Mouse (Mus musculus) forebrain, embryonic 10.5 days (tissue): ENCODE measurements around the gene Zfp335. TPM values are rescaled to one million over a fixed set of nuclear protein-coding genes. Genes with fewer than 3 reads are reported as not detected.
"Not testable (repeated sequence)": the region's sequence is repeated elsewhere in the genome, so short reads cannot be mapped to it uniquely, and the experiment has no call there.

Source experiments
- DNase-seq: peaks from one replicate; pipeline ENCODE4 v3.0.0-alpha.2; 2017; ENCODE audit warnings: low spot score; ENCODE audit errors: extremely low spot score
- H3K27ac ChIP-seq: fragments of 300-500 bp; sonication (generic); 2 replicates; pipeline ENCODE4 v1.5.1; 2016; ENCODE audit warnings: mild to moderate bottlenecking
- H3K27me3 ChIP-seq: fragments of 300-500 bp; sonication (generic); 2 replicates; pipeline ENCODE4 v1.6.1; 2016; ENCODE audit warnings: mild to moderate bottlenecking; ENCODE audit not compliant: poor library complexity, severe bottlenecking
- H3K36me3 ChIP-seq: fragments of 300-500 bp; sonication (generic); replicated peaks from 2 replicates; pipeline ENCODE4 v1.6.1; 2016; ENCODE audit warnings: mild to moderate bottlenecking, moderate library complexity
- H3K4me1 ChIP-seq: fragments of 300-500 bp; sonication (generic); 2 replicates; pipeline ENCODE4 v1.6.1; 2016
- H3K4me3 ChIP-seq: fragments of 300-500 bp; sonication (generic); 2 replicates; pipeline ENCODE4 v1.5.1; 2016; ENCODE audit warnings: mild to moderate bottlenecking, moderate library complexity
- H3K9me3 ChIP-seq: fragments of 300-500 bp; sonication (generic); 2 replicates; pipeline ENCODE4 v1.6.1; 2016; ENCODE audit warnings: mild to moderate bottlenecking, moderate library complexity
- WGBS: fragments of 180-500 bp; shearing (Covaris S2); methylation state at CpG from one replicate; pipeline ENCODE4 v1.1.7; 2016; 5-methylcytosine and 5-hydroxymethylcytosine counted together
- polyA plus RNA-seq: library from polyadenylated mRNA; unstranded; fragments of >200 nt; fragmentation: Nextera tagmentation; extraction: Ambion mirVana; gene quantifications from 2 replicates; pipeline ENCODE4 v1.2.1, GENCODE M21; 2016

The Zfp335 gene
- polyA plus RNA-seq, 1 experiment from 2014 or later, result 16.0 TPM

- Histone ChIP-seq H3K4me1 (peaks cover 54% of the 10 kb centered on the region), H3K27me3 (peaks cover 66% of the 10 kb centered on the region), H3K36me3 (peaks cover 24% of the 10 kb centered on the region), H3K4me3 (peak overlapping the region; percentile 69; the same call in 1 of the 2 replicates)
- not testable (repeated sequence) for DNase-seq, H3K9me3 ChIP-seq, H3K27ac ChIP-seq
- 79% methylated on average over 5 of the region's 5 CpGs for WGBS
Measured at GRCm38 (mm10) chr2:164855572-164855971, 56.0 kb downstream of the Zfp335 start.

GRCm38 (mm10) chr2:164850061-164850460, 61.5 kb downstream of the Zfp335 start:
- H3K27ac ChIP-seq, result no peak overlapping the region
- H3K27me3 ChIP-seq, result peaks cover 15% of the 10 kb centered on the region
- 93% methylated on average over 8 of the region's 8 CpGs for WGBS

GRCm38 (mm10) chr2:164845782-164846181, 65.8 kb downstream of the Zfp335 start:
- Histone ChIP-seq H3K27me3 (no peaks in the 10 kb centered on the region), H3K27ac (no peak overlapping the region), H3K9me3 (0 out of 2 replicates have a peak, but pooled peaks cover 2% of the 10 kb centered on the region), H3K36me3 (peaks cover 29% of the 10 kb centered on the region), H3K4me1 (no peaks in the 10 kb centered on the region), H3K4me3 (no peak overlapping the region)
- WGBS, result 55% methylated on average over 3 of the region's 3 CpGs
- DNase-seq, result no peak

More at GRCm38 (mm10) chr2:164850061-164850460, 61.5 kb downstream of the Zfp335 start:
- DNase-seq, result no peak
- Histone ChIP-seq H3K4me3 (no peak overlapping the region), H3K9me3 (0 out of 2 replicates have a peak, but pooled peaks cover 2% of the 10 kb centered on the region), H3K36me3 (peaks cover 38% of the 10 kb centered on the region), H3K4me1 (peaks cover 5% of the 10 kb centered on the region)

Other genes with a start within 250 kb of the Zfp335 start
- gene Wfdc11, start 237.7 kb downstream of the Zfp335 start, polyA plus RNA-seq, result not detected in 2 replicates
- not detected in 2 replicates for gene Wfdc13, start 226.7 kb downstream of the Zfp335 start, polyA plus RNA-seq
- gene Spint4, start 213.3 kb downstream of the Zfp335 start, polyA plus RNA-seq, result not detected in 2 replicates
- gene Spint5, start 196.5 kb downstream of the Zfp335 start, polyA plus RNA-seq, result not detected in 2 replicates
- 0.61 and 1.0 TPM in 2 replicates for gene Wfdc3, start 165.8 kb downstream of the Zfp335 start, polyA plus RNA-seq
- gene Dnttip1, start 165.8 kb downstream of the Zfp335 start, polyA plus RNA-seq, result 80.6 and 81.1 TPM in 2 replicates
- 638 and 648 TPM in 2 replicates for gene Ube2c, start 141.9 kb downstream of the Zfp335 start, polyA plus RNA-seq
- gene Tnnc2, start 131.8 kb downstream of the Zfp335 start, polyA plus RNA-seq, result not detected in 2 replicates
- 10.4 and 11.0 TPM in 2 replicates for gene Snx21, start 125.9 kb downstream of the Zfp335 start, polyA plus RNA-seq
- 15.3 and 16.3 TPM in 2 replicates for gene Acot8, start 106.9 kb downstream of the Zfp335 start, polyA plus RNA-seq
- gene Zswim3, start 106.7 kb downstream of the Zfp335 start, polyA plus RNA-seq, result 8.6 and 9.2 TPM in 2 replicates
- gene Zswim1, start 89.1 kb downstream of the Zfp335 start, polyA plus RNA-seq, result 25.5 and 25.9 TPM in 2 replicates
- gene Spata25, start 83.2 kb downstream of the Zfp335 start, polyA plus RNA-seq, result 0.19 TPM in 1 of 2 replicates, not detected in the other
- 77.8 and 80.4 TPM in 2 replicates for gene Ctsa, start 78.9 kb downstream of the Zfp335 start, polyA plus RNA-seq
- 3.9 and 4.5 TPM in 2 replicates for gene Neurl2, start 78.3 kb downstream of the Zfp335 start, polyA plus RNA-seq
- gene Pltp, start 54.0 kb downstream of the Zfp335 start, polyA plus RNA-seq, result 36.6 and 40.0 TPM in 2 replicates
- 78.3 and 84.6 TPM in 2 replicates for gene Pcif1, start 32.5 kb downstream of the Zfp335 start, polyA plus RNA-seq
- gene Mmp9, start 29.0 kb upstream of the Zfp335 start, polyA plus RNA-seq, result 0.45 TPM in 1 of 2 replicates, not detected in the other
- 0.92 and 0.93 TPM in 2 replicates for gene Slc12a5, start 49.0 kb upstream of the Zfp335 start, polyA plus RNA-seq
- 101 and 103 TPM in 2 replicates for gene Ncoa5, start 123.1 kb upstream of the Zfp335 start, polyA plus RNA-seq
- 4.4 and 5.6 TPM in 2 replicates for gene Cd40, start 143.9 kb upstream of the Zfp335 start, polyA plus RNA-seq
- gene 1700025C18Rik, start 179.0 kb upstream of the Zfp335 start, polyA plus RNA-seq, result not detected in 2 replicates